Mouse (Mus musculus) heart, postnatal 10 days (tissue): ENCODE results near the gene Arhgef18. TPM values are rescaled to one million over a fixed set of nuclear protein-coding genes. Genes with fewer than 3 reads are reported as not detected.
A peak's percentile ranks its signal among the peaks of the same experiment; 100 is the strongest.

ENCODE experiments used
- DNase-seq, 2 experiments: peaks; one replicate each; pipeline ENCODE4 v3.0.0; 2021
- intact Hi-C: fragments of 180-260 bp; cut with DNase I; formaldehyde crosslinking; loops from one replicate; pipeline ENCODE4 v1.15.1; 2025
- total RNA-seq, 2 experiments: library from RNA; stranded (reverse); gene quantifications; 2 replicates each; pipeline ENCODE4 v1.2.3; 2021

The Arhgef18 gene
- total RNA-seq, 2 experiments from 2014 or later = 19.6 to 22.7 TPM

GRCm38 (mm10) chr8:3495578-3496427, 103.0 kb downstream of the Arhgef18 start:
- no peak for DNase-seq

GRCm38 (mm10) chr8:3496428-3496748, 103.6 kb downstream of the Arhgef18 start:
- no peak for DNase-seq
- intact Hi-C loops = no loop called here

More at GRCm38 (mm10) chr8:3495578-3496427, 103.0 kb downstream of the Arhgef18 start:
- intact Hi-C loops = no loop called here

- DNase-seq = no peak
- intact Hi-C loops = no loop called here
Observed at GRCm38 (mm10) chr8:3498583-3498982, 105.8 kb downstream of the Arhgef18 start.

GRCm38 (mm10) chr8:3499751-3500150, 106.9 kb downstream of the Arhgef18 start:
- intact Hi-C loops = loop anchor here (10.0 kb wide), 1 partner anchor 665 kb away; the partner anchor contains the start of gene Evi5l
- no peak for DNase-seq

GRCm38 (mm10) chr8:3500235-3501090, 107.7 kb downstream of the Arhgef18 start, which contains the start of gene Mcoln1:
Mcoln1 (plus strand) TSS chr8:3500457.
- DNase-seq = peak; percentile 98 to 99
- intact Hi-C loops = loop anchor here (1.0 to 10.0 kb wide), 2 partner anchors 16 to 664 kb away; partner anchors contain the start of gene Evi5l

- intact Hi-C loops = loop anchor here (10.0 kb wide), 1 partner anchor 663 kb away; the partner anchor contains the start of gene Evi5l
Observed at GRCm38 (mm10) chr8:3502217-3502616, 109.4 kb downstream of the Arhgef18 start.

More at GRCm38 (mm10) chr8:3502217-3502616, 109.4 kb downstream of the Arhgef18 start:
- DNase-seq = no peak

Other genes starting within 250 kb of the Arhgef18 start
- 100 to 1,000 TPM; 129 to 144 TPM for gene Insr, start 113.4 kb upstream of the Arhgef18 start, total RNA-seq
- gene A430078G23Rik, start 39.6 kb upstream of the Arhgef18 start, total RNA-seq = under 1 TPM; 0.27 to 0.29 TPM
- gene Pex11g, start 74.7 kb downstream of the Arhgef18 start, total RNA-seq = 1 to 10 TPM; 4.4 to 5.5 TPM
- gene Tex45, start 77.9 kb downstream of the Arhgef18 start, total RNA-seq = under 1 TPM in 1 of 2 experiments, not detected in 1; 0.17 TPM
- 10 to 100 TPM; 25.7 to 27.2 TPM for gene Zfp358, start 100.1 kb downstream of the Arhgef18 start, total RNA-seq
- 10 to 100 TPM; 27.1 to 28.3 TPM for gene Mcoln1, start 107.5 kb downstream of the Arhgef18 start, total RNA-seq
- gene Pnpla6, start 122.4 kb downstream of the Arhgef18 start, total RNA-seq = 10 to 100 TPM; 12.9 to 13.8 TPM
- gene C330021F23Rik, start 175.0 kb downstream of the Arhgef18 start, total RNA-seq = under 1 TPM; 0.30 to 0.91 TPM
- gene Camsap3, start 194.3 kb downstream of the Arhgef18 start, total RNA-seq = 1 to 10 TPM; 1.1 to 1.9 TPM
- gene Xab2, start 228.3 kb downstream of the Arhgef18 start, total RNA-seq = 10 to 100 TPM; 18.8 to 21.5 TPM
- gene Pet100, start 228.5 kb downstream of the Arhgef18 start, total RNA-seq = 10 to 100 TPM; 69.8 to 76.2 TPM
- gene Pcp2, start 232.5 kb downstream of the Arhgef18 start, total RNA-seq = not detected
- gene Stxbp2, start 237.9 kb downstream of the Arhgef18 start, total RNA-seq = 10 to 100 TPM; 13.9 to 14.0 TPM